Mouse (Mus musculus) embryonic facial prominence, embryonic 11.5 days (tissue): ENCODE data around the gene Ccdc174. TPM values are rescaled to one million over a fixed set of nuclear protein-coding genes. Genes with fewer than 3 reads are reported as not detected.

Experiments
- ATAC-seq: fragments of 200-750 bp; cut with Nextera tagmentation; replicated peaks from 2 replicates; pipeline ENCODE4 v1.8.0; 2017; ENCODE audit warnings: low read depth; ENCODE audit not compliant: insufficient number of reproducible peaks, low FRiP score, low TSS enrichment
- DNase-seq: peaks from one replicate; pipeline ENCODE4 v3.0.0-alpha.2; 2015; ENCODE audit warnings: low spot score
- H3K27ac ChIP-seq: fragments of 300-500 bp; sonication (generic); replicated peaks from 2 replicates; pipeline ENCODE4 v1.5.1; 2014; ENCODE audit warnings: mild to moderate bottlenecking, low read depth, low read length, control low read depth
- H3K27me3 ChIP-seq: fragments of 300-500 bp; sonication (generic); 2 replicates; pipeline ENCODE4 v1.6.1; 2014; ENCODE audit warnings: mild to moderate bottlenecking, low read length, moderate library complexity, mixed read lengths; ENCODE audit not compliant: control insufficient read depth, insufficient read depth
- H3K36me3 ChIP-seq: fragments of 300-500 bp; sonication (generic); replicated peaks from 2 replicates; pipeline ENCODE4 v1.6.1; 2014; ENCODE audit warnings: low read depth, mild to moderate bottlenecking, low read length, moderate library complexity, mixed read lengths; ENCODE audit not compliant: control insufficient read depth, insufficient read depth
- H3K4me1 ChIP-seq: fragments of 300-500 bp; sonication (generic); 2 replicates; pipeline ENCODE4 v1.6.1; 2014; ENCODE audit warnings: low read length, mixed read lengths; ENCODE audit not compliant: control insufficient read depth, insufficient read depth
- H3K4me2 ChIP-seq: fragments of 300-500 bp; sonication (generic); 2 replicates; pipeline ENCODE4 v1.6.1; 2014; ENCODE audit warnings: low read depth, mild to moderate bottlenecking, control low read depth, low read length, moderate library complexity
- H3K4me3 ChIP-seq: fragments of 300-500 bp; sonication (generic); 2 replicates; pipeline ENCODE4 v1.5.1; 2014; ENCODE audit warnings: low read depth, low read length, control low read depth
- H3K9ac ChIP-seq: fragments of 300-500 bp; sonication (generic); replicated peaks from 2 replicates; pipeline ENCODE4 v1.6.1; 2014; ENCODE audit warnings: mild to moderate bottlenecking, control low read depth, low read length
- H3K9me3 ChIP-seq: fragments of 300-500 bp; sonication (generic); replicated peaks from 2 replicates; pipeline ENCODE4 v1.6.1; 2016; ENCODE audit warnings: mild to moderate bottlenecking, low read length, inconsistent platforms, mixed read lengths; ENCODE audit not compliant: control insufficient read depth
- WGBS: fragments of 180-500 bp; shearing (Covaris S2); extraction: QIAGEN DNeasy Blood & Tissue Kit; methylation state at CpG from one replicate; pipeline ENCODE4 v1.1.7; 2014; 5-methylcytosine and 5-hydroxymethylcytosine counted together
- polyA plus RNA-seq: library from polyadenylated mRNA; unstranded; fragments of >200 nt; fragmentation: Nextera tagmentation; extraction: Ambion mirVana; gene quantifications from 2 replicates; pipeline ENCODE4 v1.2.1, GENCODE M21; 2014

The Ccdc174 gene
- polyA plus RNA-seq, 1 experiment from 2014 or later = 52.1 TPM

DNA sequence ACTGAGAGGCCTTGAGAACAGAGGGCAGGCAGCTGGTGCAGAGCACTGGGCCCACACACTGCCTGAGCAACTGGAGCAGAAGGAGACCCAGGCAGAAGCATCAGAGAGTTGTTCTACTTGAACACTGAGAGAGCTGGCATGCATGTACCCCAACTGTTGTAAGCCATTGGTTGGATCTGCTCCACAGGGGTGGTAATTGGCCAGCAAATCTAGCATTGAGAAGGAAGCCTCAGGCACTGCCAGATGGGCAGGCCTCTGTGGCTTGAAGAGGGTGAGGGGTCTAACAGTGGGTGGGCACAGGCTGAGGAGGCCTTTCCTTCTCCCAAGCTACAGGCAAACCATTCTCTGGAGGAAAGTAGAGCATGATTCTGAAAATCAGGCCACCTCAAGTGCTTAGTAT is 15.0 kb upstream of the Ccdc174 start:
- H3K9ac ChIP-seq = no peak overlapping the region
- no peak for DNase-seq
- H3K27me3 ChIP-seq = no peaks in the 10 kb centered on the region
- no peak overlapping the region for H3K4me3 ChIP-seq
- H3K27ac ChIP-seq = no peak overlapping the region
- no peaks in the 10 kb centered on the region for H3K4me1 ChIP-seq
- no peaks in the 10 kb centered on the region for H3K9me3 ChIP-seq
- no peak overlapping the region for H3K4me2 ChIP-seq
- no peak for ATAC-seq
- H3K36me3 ChIP-seq = no peaks in the 10 kb centered on the region

DNA sequence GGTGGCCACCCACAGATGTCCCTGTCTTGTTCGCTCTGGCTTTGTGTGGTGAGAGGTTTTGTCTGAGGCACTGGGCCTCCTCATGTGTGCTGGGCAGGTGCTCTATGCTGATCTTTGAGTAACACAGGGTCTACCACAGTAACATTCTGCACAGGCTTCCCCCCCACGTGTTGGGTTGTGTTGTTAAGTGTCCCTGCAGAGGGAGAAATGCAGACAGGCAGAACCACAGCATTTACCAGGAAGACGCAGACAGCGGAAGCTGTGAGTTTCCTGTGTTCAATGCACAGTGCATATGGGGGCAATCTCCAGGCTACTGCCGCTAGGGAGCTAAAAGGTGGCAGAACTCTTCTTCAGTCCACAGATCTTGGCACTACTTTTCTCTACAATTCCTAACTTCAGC is 13.3 kb upstream of the Ccdc174 start:
- Histone ChIP-seq H3K4me1 (no peaks in the 10 kb centered on the region), H3K9ac (no peak overlapping the region), H3K4me2 (no peak overlapping the region), H3K27me3 (no peaks in the 10 kb centered on the region), H3K36me3 (no peaks in the 10 kb centered on the region), H3K9me3 (no peaks in the 10 kb centered on the region), H3K4me3 (no peak overlapping the region), H3K27ac (no peak overlapping the region)
- ATAC-seq = no peak
- 73% methylated on average over 5 of the region's 5 CpGs for WGBS
- DNase-seq = no peak

DNA sequence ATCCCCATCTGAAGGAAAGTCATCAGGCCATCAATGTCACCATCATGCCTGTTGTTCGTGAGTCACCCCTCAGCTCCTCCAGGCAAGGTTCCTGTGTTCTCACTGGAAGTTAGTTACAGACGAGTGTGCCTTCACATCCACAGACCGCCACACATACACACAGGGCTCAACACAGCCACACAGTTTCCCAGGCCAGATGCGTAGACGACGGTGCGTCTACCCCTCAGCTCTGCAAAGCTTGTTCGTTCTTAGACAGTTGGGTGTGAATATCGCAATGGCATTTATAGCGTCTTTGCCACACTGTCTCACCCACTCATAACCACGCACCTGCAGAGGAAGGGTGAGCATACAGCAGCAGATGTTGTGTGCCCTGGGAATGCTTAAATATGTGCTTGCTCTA is 12.3 kb upstream of the Ccdc174 start:
- no peaks in the 10 kb centered on the region for H3K9me3 ChIP-seq
- no peaks in the 10 kb centered on the region for H3K36me3 ChIP-seq
- 82% methylated on average over 11 of the region's 11 CpGs for WGBS
- no peak overlapping the region for H3K27ac ChIP-seq
- H3K4me1 ChIP-seq = no peaks in the 10 kb centered on the region
- no peak for DNase-seq
- no peak for ATAC-seq
- no peak overlapping the region for H3K9ac ChIP-seq
- H3K4me3 ChIP-seq = no peak overlapping the region
- no peaks in the 10 kb centered on the region for H3K27me3 ChIP-seq
- no peak overlapping the region for H3K4me2 ChIP-seq

DNA sequence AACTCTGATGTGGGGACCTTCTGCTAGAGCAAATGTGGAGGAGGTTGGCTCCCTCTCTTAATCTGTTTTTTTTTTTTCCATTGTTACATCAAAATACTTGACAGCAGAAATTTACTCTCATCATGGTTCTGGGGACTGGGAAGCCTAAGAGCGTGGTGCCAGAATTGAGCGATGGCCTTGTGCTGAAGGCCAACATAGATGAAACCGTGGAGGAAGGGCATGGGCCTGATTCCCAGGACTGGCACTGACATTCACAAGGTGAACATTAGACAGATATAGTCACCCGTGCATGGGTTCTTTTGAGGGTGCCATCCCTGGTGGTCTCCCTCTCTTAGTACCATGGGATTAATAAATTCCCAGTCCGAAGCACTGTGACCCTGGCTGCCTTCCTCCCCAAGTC is 9.8 kb upstream of the Ccdc174 start:
- Histone ChIP-seq H3K9me3 (no peaks in the 10 kb centered on the region), H3K4me3 (no peak overlapping the region), H3K9ac (no peak overlapping the region), H3K4me2 (no peak overlapping the region), H3K36me3 (no peaks in the 10 kb centered on the region), H3K27me3 (no peaks in the 10 kb centered on the region), H3K4me1 (no peaks in the 10 kb centered on the region), H3K27ac (no peak overlapping the region)
- DNase-seq (no peak), ATAC-seq (no peak)
- WGBS = 83% methylated on average over 5 of the region's 5 CpGs

DNA sequence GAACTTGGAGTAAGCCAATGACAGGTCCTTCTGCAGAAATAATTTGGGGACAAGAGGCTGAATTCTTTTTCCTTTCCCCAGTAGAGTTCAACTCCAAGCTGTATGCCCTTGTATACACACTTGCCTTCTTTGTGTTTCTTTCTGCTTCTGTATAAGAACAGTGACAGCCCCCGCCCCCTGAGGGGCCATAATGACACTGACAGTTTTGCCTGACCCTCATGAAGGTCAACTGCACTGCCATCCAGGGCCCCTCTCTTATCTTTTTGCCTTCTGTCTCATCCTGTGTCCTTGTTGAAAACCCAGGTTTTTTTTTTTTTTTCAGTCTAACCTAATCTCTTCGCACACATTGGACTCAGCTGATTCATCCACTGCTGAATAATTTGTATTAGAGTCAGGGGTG is 5.1 kb upstream of the Ccdc174 start:
- H3K36me3 ChIP-seq = no peaks in the 10 kb centered on the region
- no peak for ATAC-seq
- no peaks in the 10 kb centered on the region for H3K9me3 ChIP-seq
- no peak overlapping the region for H3K27ac ChIP-seq
- DNase-seq = no peak
- H3K4me1 ChIP-seq = no peaks in the 10 kb centered on the region
- WGBS = 71% methylated on average over 2 of the region's 2 CpGs
- no peak overlapping the region for H3K9ac ChIP-seq
- no peaks in the 10 kb centered on the region for H3K27me3 ChIP-seq
- no peak overlapping the region for H3K4me3 ChIP-seq
- no peak overlapping the region for H3K4me2 ChIP-seq

DNA sequence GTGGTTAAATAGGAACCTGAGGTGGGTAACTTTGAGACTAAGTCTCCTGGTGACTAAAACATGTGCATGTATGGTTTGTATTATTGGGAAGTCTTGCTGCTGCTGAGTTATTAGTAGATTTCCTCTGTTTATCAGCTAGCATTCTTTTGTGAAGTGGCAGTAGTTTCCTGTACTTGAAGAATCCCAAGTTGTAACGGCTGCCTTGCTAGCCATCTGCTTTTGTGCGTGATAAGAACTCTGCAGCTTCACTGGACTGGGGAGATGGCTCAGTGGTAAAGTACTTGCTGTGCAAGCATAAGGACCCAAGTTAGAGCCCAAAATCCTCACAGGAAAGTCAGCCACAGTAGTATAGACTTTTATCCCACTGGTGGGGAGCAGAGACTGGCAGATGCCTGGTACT is 6.0 kb downstream of the Ccdc174 start:
- no peaks in the 10 kb centered on the region for H3K4me1 ChIP-seq
- ATAC-seq = no peak
- no peaks in the 10 kb centered on the region for H3K27me3 ChIP-seq
- H3K9me3 ChIP-seq = no peaks in the 10 kb centered on the region
- no peak overlapping the region for H3K27ac ChIP-seq
- H3K4me2 ChIP-seq = no peak overlapping the region
- H3K9ac ChIP-seq = no peak overlapping the region
- no peak overlapping the region for H3K4me3 ChIP-seq
- no peak for DNase-seq
- WGBS = 89% methylated on average over 2 of the region's 2 CpGs
- H3K36me3 ChIP-seq = peaks cover 14% of the 10 kb centered on the region

DNA sequence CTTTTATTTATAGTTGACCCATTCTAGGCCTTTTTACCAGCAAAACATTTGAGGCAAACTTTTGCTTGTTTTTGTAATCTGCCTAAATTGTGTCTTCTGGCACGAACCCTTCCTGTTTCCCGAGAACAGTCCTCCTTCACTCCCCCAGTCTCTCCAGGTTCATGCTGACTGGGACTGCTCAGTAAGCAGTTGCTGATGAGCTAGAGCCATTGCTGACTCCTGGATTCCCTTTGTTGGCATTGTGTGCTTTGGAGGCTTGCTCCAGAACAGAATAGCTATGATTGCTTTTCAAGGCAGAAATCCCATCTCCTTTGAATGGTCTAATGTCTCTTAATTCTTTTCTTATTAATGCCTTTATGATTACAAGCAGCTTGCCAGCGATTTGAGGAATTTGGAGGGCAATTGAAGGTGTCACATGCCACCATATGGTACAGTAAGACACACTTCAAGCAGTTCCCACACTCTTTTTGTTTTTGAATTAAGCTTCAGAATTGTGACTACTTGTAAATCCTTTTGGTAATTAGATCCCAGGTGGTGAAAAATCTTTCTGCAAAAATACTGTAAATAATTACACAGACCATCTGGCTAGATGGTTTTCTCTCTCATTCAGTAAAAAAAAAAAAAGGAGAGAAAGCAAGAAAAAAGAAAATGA is 11.5 kb downstream of the Ccdc174 start:
- H3K36me3 ChIP-seq = peaks cover 13% of the 10 kb centered on the region

DNA sequence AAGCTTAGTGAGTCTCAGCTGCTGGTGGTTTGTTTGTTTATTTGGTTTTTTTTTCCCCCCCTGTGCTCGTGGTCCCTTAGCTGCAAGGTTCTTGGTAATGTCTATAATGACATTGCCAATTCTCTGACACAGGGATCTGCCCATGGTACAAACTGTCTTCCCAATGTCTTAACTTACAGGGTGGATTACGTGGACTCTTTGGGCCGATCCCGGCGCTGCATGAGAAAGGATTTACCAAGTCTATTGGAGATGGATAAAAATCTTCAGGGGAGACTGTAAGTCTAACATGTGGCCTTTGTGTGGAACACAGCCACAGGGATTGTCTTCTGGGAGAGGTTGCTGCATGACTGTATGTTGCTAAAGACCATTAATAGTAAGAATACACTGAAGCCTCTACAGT is 12.8 kb downstream of the Ccdc174 start:
- DNase-seq (no peak), ATAC-seq (no peak)
- no peaks in the 10 kb centered on the region for H3K9me3 ChIP-seq
- no peak overlapping the region for H3K4me3 ChIP-seq
- H3K9ac ChIP-seq = no peak overlapping the region
- peaks cover 16% of the 10 kb centered on the region for H3K36me3 ChIP-seq
- H3K4me2 ChIP-seq = no peak overlapping the region
- H3K27ac ChIP-seq = no peak overlapping the region
- H3K4me1 ChIP-seq = no peaks in the 10 kb centered on the region
- WGBS = 90% methylated on average over 5 of the region's 5 CpGs
- no peaks in the 10 kb centered on the region for H3K27me3 ChIP-seq

More for the DNA sequence above, 11.5 kb downstream of the Ccdc174 start:
- WGBS = 87% methylated on average over 3 of the region's 3 CpGs
- Histone ChIP-seq H3K9me3 (no peaks in the 10 kb centered on the region), H3K27me3 (no peaks in the 10 kb centered on the region), H3K4me2 (no peak overlapping the region), H3K27ac (no peak overlapping the region), H3K4me1 (no peaks in the 10 kb centered on the region), H3K9ac (no peak overlapping the region), H3K4me3 (no peak overlapping the region)
- DNase-seq (no peak), ATAC-seq (no peak)
